Mouse (Mus musculus) liver, adult 2 months (tissue): ENCODE data around the gene Hhipl1. TPM values are rescaled to one million over a fixed set of nuclear protein-coding genes. Genes with fewer than 3 reads are reported as not detected.
A peak's percentile ranks its signal among the peaks of the same experiment; 100 is the strongest.

ENCODE experiments used
- DNase-seq: peaks from one replicate; pipeline ENCODE4 v3.0.0-alpha.2; 2011; ENCODE audit warnings: low read depth, low spot score; ENCODE audit errors: extremely low read depth
- H3K27ac ChIP-seq: fragments of 200-500 bp; replicated peaks from 2 replicates; pipeline ENCODE4 v1.5.1; 2012; ENCODE audit warnings: low read depth, mild to moderate bottlenecking, control low read depth, inconsistent platforms, low read length; ENCODE audit not compliant: insufficient read depth
- H3K27me3 ChIP-seq: fragments of 200-500 bp; 2 replicates; pipeline ENCODE4 v1.6.1; 2012; ENCODE audit warnings: mild to moderate bottlenecking, moderate library complexity, low read length, inconsistent platforms; ENCODE audit not compliant: control insufficient read depth, insufficient read depth
- H3K36me3 ChIP-seq: fragments of 200-500 bp; 2 replicates; pipeline ENCODE4 v1.6.1; 2012; ENCODE audit warnings: low read length, inconsistent platforms; ENCODE audit not compliant: control insufficient read depth, insufficient read depth
- H3K4me1 ChIP-seq: fragments of 200-500 bp; 2 replicates; pipeline ENCODE4 v1.6.1; 2011; ENCODE audit warnings: low read length; ENCODE audit not compliant: control insufficient read depth, insufficient read depth
- H3K4me3 ChIP-seq: fragments of 200-500 bp; 2 replicates; pipeline ENCODE4 v1.5.1; 2011; ENCODE audit warnings: low read depth, mild to moderate bottlenecking, control low read depth, low read length, moderate library complexity; ENCODE audit not compliant: insufficient read depth
- H3K79me2 ChIP-seq: fragments of 200-500 bp; 2 replicates; pipeline ENCODE4 v1.6.1; 2012; ENCODE audit warnings: inconsistent platforms, mild to moderate bottlenecking, low read length, moderate library complexity; ENCODE audit not compliant: control insufficient read depth, insufficient read depth
- H3K9ac ChIP-seq: fragments of 200-500 bp; 2 replicates; pipeline ENCODE4 v1.6.1; 2012; ENCODE audit warnings: low read depth, mild to moderate bottlenecking, control low read depth, inconsistent platforms, low read length
- CTCF ChIP-seq: fragments of 200-500 bp; IDR thresholded peaks from 2 replicates; pipeline ENCODE4 v1.5.1; 2011; ENCODE audit warnings: low read depth, low read length, control low read depth
- POLR2A ChIP-seq: fragments of 200-500 bp; IDR thresholded peaks from 2 replicates; pipeline ENCODE4 v1.6.1; 2011; ENCODE audit warnings: low read length, control low read depth; ENCODE audit not compliant: insufficient read depth; ENCODE audit errors: extremely low read depth
- whole genome bisulfite sequencing: fragments of 180-500 bp; shearing (Covaris S2); methylation state at CpG from one replicate; pipeline ENCODE4 v1.1.7; 2018; 5-methylcytosine and 5-hydroxymethylcytosine counted together
- polyA plus RNA-seq: library from polyadenylated mRNA; depleted of rRNA; stranded (reverse); fragments of >200 nt; gene quantifications from 2 replicates; pipeline ENCODE4 v1.2.3, GENCODE M21; 2012
- total RNA-seq: library from RNA; depleted of rRNA; stranded (reverse); fragments of >200 nt; gene quantifications from 2 replicates; pipeline ENCODE4 v1.2.3, GENCODE M21; 2014

The Hhipl1 gene
- total and polyA plus RNA-seq, 2 experiments: 0.50 to 0.55 TPM

GRCm38 (mm10) chr12:108271351-108272142 lies 34.5 kb upstream of the Hhipl1 start:
- WGBS: 65% methylated on average over 16 of the region's 16 CpGs
- no peaks in the 10 kb centered on the region for H3K27me3 ChIP-seq
- H3K4me3 ChIP-seq: no peak overlapping the region
- H3K4me1 ChIP-seq: peaks cover 44% of the 10 kb centered on the region
- peaks cover 41% of the 10 kb centered on the region for H3K79me2 ChIP-seq
- H3K27ac ChIP-seq: peak overlapping the region; percentile 72
- peak overlapping the region; percentile 24; the same call in 1 of the 2 replicates for H3K9ac ChIP-seq
- DNase-seq: no peak
- H3K36me3 ChIP-seq: no peaks in the 10 kb centered on the region
- no peak for TF ChIP-seq POLR2A
- no peak for TF ChIP-seq CTCF

- Histone ChIP-seq H3K9ac (no peak overlapping the region), H3K4me1 (peaks cover 44% of the 10 kb centered on the region), H3K79me2 (peaks cover 39% of the 10 kb centered on the region), H3K36me3 (no peaks in the 10 kb centered on the region), H3K4me3 (no peak overlapping the region), H3K27ac (peak overlapping the region; percentile 39), H3K27me3 (no peaks in the 10 kb centered on the region)
- DNase-seq: peak; percentile 63
- WGBS: 27% methylated on average over 7 of the region's 7 CpGs
- TF ChIP-seq CTCF: no peak
- TF ChIP-seq POLR2A: no peak
These were observed 33.9 kb upstream of the Hhipl1 start for GRCm38 (mm10) chr12:108272143-108272635.

- peak overlapping the region; percentile 57; the same call in 1 of the 2 replicates for H3K4me3 ChIP-seq
- DNase-seq: peak; percentile 15
- peaks cover 29% of the 10 kb centered on the region for H3K79me2 ChIP-seq
- peaks cover 42% of the 10 kb centered on the region for H3K4me1 ChIP-seq
- no peak for TF ChIP-seq CTCF
- no peak for TF ChIP-seq POLR2A
- no peaks in the 10 kb centered on the region for H3K27me3 ChIP-seq
- H3K36me3 ChIP-seq: no peaks in the 10 kb centered on the region
- 8% methylated on average over 21 of the region's 21 CpGs for WGBS
- H3K27ac ChIP-seq: peak overlapping the region; percentile 39
- peak overlapping the region; percentile 42 for H3K9ac ChIP-seq
These were observed 32.4 kb upstream of the Hhipl1 start for GRCm38 (mm10) chr12:108273466-108274312.

GRCm38 (mm10) chr12:108274313-108274595 lies 31.8 kb upstream of the Hhipl1 start:
- no peak for DNase-seq
- 3% methylated on average over 35 of the region's 35 CpGs for WGBS
- H3K4me3 ChIP-seq: peak overlapping the region; percentile 57; the same call in 1 of the 2 replicates
- peak overlapping the region; percentile 42 for H3K9ac ChIP-seq
- H3K27ac ChIP-seq: no peak overlapping the region
- no peaks in the 10 kb centered on the region for H3K27me3 ChIP-seq
- no peaks in the 10 kb centered on the region for H3K36me3 ChIP-seq
- TF ChIP-seq POLR2A: no peak
- no peak for TF ChIP-seq CTCF
- peaks cover 42% of the 10 kb centered on the region for H3K4me1 ChIP-seq
- peaks cover 24% of the 10 kb centered on the region for H3K79me2 ChIP-seq

GRCm38 (mm10) chr12:108274661-108275507 lies 31.2 kb upstream of the Hhipl1 start, which contains the start of gene Ccdc85c:
Gene Ccdc85c (minus strand): TSS chr12:108275425.
- TF ChIP-seq CTCF (no peak), POLR2A (peak; percentile 40; the same call in 1 of the 2 replicates)
- Histone ChIP-seq H3K27me3 (no peaks in the 10 kb centered on the region), H3K9ac (peak within 1 kb of the TSS; percentile 72), H3K36me3 (no peaks in the 10 kb centered on the region), H3K79me2 (peaks cover 17% of the 10 kb centered on the region), H3K4me3 (peak within 1 kb of the TSS; percentile 78), H3K4me1 (peaks cover 36% of the 10 kb centered on the region), H3K27ac (peak within 1 kb of the TSS; percentile 22; the same call in 1 of the 2 replicates)
- WGBS: under 1% methylated on average over 91 of the region's 120 CpGs
- DNase-seq: peak; percentile 36
